Mouse (Mus musculus): Measurements from ENCODE around the gene Gxylt2.

DNA sequence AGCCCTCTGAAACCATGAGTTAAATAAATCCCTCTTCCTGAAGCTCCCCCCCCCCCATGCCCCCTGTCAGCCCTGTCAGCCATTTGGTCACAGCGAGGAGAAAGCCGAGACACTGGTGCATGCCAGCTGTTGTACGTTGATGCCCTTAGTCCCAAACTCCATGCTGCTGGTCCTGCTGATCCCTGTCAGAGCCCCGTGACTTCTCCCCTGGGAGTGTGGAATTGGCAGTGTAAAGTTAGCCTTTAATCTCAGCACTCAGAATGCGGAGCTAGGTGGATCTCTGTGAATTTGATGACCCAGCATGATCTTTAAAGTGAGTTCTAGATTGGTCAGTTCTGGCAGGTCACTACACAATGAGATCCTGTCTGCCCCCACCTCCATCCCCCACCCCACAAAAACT lies 125.2 kb downstream of the Gxylt2 start:
- TF ChIP-seq CHD2 (IDR thresholded peaks at IDR 0.05; ENCODE audit: low read length) (no peak), MAX (IDR thresholded peaks at IDR 0.05; ENCODE audit: low read length) (no peak), CTCF (conservative IDR thresholded peaks at IDR 0.05 in 1 of 2, IDR thresholded peaks at IDR 0.05 in 1 of 2; ENCODE audit: low read depth in 2 of 2, low read length in 2 of 2) (no peak), EP300 (IDR thresholded peaks at IDR 0.05; ENCODE audit: low read length) (no peak), POLR2AphosphoS2 (IDR thresholded peaks at IDR 0.05; ENCODE audit: low read depth, low read length) (no peak), NRF1 (IDR thresholded peaks at IDR 0.05; ENCODE audit: low read depth, low read length) (no peak), SMC3 (IDR thresholded peaks at IDR 0.05; ENCODE audit: low read depth, low read length) (no peak), MAFK (IDR thresholded peaks at IDR 0.05; ENCODE audit: insufficient replicate concordance, low read length) (no peak), ZMIZ1 (IDR thresholded peaks at IDR 0.05; ENCODE audit: low read depth, low read length) (no peak), POLR2A (IDR thresholded peaks at IDR 0.05; ENCODE audit: low read depth, low read length) (no peak), MYC (IDR thresholded peaks at IDR 0.05; ENCODE audit: low read depth, low read length) (no peak), USF2 (conservative IDR thresholded peaks at IDR 0.05; ENCODE audit: low read depth, low read length) (no peak), ETS1 (conservative IDR thresholded peaks at IDR 0.05; ENCODE audit: low read depth, low read length) (no peak), CHD1 (IDR thresholded peaks at IDR 0.05; ENCODE audit: low read depth, low read length) (no peak)

Data from CH12.LX (cell line).